Mouse (Mus musculus) colon, adult 2 months (tissue): ENCODE data around the gene Arhgef7. TPM values are rescaled to one million over a fixed set of nuclear protein-coding genes. Genes with fewer than 3 reads are reported as not detected.

Experiments used
- polyA plus RNA-seq: library from polyadenylated mRNA; depleted of rRNA; stranded (reverse); fragments of >200 nt; gene quantifications from 2 replicates; pipeline ENCODE4 v1.2.3, GENCODE M21; 2012; rRNA removed

The Arhgef7 gene
- polyA plus RNA-seq = 23.6 and 25.0 TPM in 2 replicates

GRCm38 (mm10) chr8:11727651-11728481 is at the start of gene Arhgef7:
Gene Arhgef7, plus strand, starts transcription at chr8:11727721.

GRCm38 (mm10) chr8:11701033-11701362 is 26.5 kb upstream of the Arhgef7 start, which contains the start of gene 1700016D06Rik:
Gene 1700016D06Rik, minus strand, starts transcription at chr8:11701063.

GRCm38 (mm10) chr8:11840174-11840573 is 112.7 kb downstream of the Arhgef7 start, which contains the start of gene Tex29:
Gene Tex29, plus strand, starts transcription at chr8:11840474.

Other genes starting within 250 kb of the Arhgef7 start
- gene Rab20, start 249.0 kb upstream of the Arhgef7 start, polyA plus RNA-seq = 34.3 and 39.5 TPM in 2 replicates
- 102 and 108 TPM in 2 replicates for gene Naxd, start 230.2 kb upstream of the Arhgef7 start, polyA plus RNA-seq
- 47.8 and 64.6 TPM in 2 replicates for gene Cars2, start 176.9 kb upstream of the Arhgef7 start, polyA plus RNA-seq
- 14.7 and 21.2 TPM in 2 replicates for gene Ing1, start 172.2 kb upstream of the Arhgef7 start, polyA plus RNA-seq
- gene Ankrd10, start 92.0 kb upstream of the Arhgef7 start, polyA plus RNA-seq = 92.8 and 117 TPM in 2 replicates
- gene 1700016D06Rik, start 26.7 kb upstream of the Arhgef7 start, polyA plus RNA-seq = not detected in 2 replicates
- gene Tex29, start 112.8 kb downstream of the Arhgef7 start, polyA plus RNA-seq = not detected in 2 replicates